Mouse (Mus musculus) lung, postnatal 10 days (tissue): ENCODE measurements around the gene Kcnq5.

ENCODE experiments used
- DNase-seq: peaks from one replicate; pipeline ENCODE4 v3.0.0; 2021

The Kcnq5 gene

DNA sequence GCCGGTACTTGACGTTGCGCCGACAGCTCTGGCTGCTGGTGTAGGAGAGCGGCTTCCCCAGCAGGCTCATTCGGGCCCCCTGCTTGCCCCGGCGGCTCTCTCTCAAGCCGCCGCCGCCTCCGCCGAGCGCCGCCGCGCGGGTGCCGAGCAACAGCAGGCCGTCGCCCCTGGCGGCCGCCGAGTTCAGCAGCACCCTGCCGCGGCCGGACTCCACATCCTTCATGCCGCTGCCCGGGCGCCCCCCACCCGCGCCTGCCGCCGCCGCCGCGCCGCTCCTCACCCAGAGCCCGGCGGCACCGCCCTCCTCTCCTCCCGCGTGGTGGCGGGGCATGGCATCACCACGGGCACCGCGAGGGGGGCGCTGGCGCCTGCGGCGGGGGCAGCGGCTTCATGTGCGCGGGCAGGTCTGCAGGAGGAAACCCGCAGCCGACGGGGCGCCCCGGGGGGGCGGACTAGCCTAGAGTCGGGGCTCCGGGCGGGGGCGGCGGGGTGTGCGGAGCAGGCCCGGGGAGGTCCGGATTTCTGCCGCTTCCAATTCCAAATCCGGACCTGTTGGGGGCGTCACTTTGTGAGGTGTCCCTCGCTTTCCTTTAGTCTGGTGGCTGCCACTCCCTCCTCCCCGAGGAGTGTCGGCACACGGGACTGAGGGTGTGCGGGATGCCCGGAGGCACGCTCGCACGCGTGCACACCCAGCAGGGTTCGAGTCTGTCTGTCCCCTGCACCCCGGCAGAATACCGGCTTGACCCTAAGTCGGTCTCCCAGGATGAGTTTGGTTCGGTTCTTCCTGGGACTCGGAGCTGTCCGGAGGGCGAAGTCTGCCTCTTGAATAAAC is at the start of gene Kcnq5:
Gene Kcnq5, minus strand, starts transcription at position 692 of the 832 bp plus-strand sequence.
- peak; percentile 73 for DNase-seq

DNA sequence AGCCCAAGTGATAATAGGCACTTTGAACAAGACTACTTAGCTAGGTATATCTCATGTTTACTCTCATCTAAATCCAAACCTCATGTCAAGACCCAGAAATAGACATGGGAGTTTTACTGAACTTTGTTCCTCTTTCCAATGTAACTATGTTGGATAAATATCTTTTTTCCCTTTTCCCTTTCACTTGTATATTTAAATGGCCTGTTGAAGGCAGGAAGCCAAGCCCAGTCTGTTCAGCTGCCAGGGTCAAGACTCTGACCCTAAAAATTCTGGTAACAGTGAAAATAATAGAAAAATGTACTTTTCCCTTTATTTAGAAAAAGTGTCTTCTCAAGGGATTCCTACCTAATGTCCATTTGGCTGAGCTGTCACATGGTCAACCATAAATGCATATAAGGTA is 18.0 kb upstream of the Kcnq5 start:
- DNase-seq, result peak; percentile 10

DNA sequence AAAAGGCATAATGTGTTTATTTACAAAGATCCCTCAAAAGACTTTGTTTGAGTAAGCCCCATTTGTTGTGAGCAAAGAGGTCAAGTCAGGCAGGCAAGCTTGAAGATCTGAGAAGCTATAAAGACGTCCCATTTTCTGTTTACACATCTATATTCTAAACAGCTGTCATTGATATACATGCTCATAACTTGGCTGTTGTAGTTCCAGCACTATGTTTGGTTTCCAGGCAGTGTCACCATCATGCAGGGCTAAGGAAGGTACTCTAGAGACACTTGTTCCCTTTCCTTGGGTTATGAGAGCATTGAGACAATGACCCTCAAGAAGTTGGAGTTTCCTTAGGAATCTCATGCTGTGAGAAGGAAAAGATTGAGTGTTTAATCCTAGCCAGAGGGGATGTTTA is 17.6 kb upstream of the Kcnq5 start:
- no peak for DNase-seq

DNA sequence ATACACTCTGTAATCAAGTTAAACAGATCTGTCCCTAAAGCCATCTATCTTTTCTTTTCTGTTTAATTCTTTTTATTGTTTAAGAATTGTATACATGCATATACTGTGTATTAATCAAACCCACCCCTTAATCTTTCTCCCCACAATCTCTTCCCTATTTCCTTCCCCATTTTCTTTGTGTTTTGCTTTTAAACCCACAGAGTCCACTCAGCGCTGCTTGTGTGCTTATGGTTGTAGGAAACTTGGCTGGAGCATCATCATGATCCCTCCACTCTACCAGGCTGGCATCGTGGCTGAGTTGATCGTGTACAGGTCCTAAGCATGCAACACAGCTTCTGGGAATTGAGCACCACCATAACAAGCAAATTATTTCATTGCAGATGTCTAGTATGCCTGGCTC is 12.3 kb upstream of the Kcnq5 start:
- no peak for DNase-seq

DNA sequence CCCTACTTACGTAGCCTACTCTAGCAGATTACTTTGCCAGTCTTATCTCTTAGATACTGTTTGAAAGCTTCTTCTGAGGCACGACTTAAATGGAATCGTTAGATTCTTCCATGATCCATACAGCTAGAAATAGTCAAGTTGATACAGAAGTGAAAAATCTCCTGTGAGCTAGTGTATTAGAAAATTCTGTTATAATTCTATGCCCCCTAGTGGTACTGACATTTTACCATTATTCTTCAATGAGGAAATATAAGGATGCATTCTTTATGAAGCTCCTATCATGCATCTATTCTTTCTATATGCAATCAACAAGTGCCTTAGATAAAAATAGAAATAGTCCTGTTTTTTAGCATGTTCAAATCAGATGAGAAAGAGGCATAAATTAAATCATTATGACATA is 5.4 kb upstream of the Kcnq5 start:
- no peak for DNase-seq

DNA sequence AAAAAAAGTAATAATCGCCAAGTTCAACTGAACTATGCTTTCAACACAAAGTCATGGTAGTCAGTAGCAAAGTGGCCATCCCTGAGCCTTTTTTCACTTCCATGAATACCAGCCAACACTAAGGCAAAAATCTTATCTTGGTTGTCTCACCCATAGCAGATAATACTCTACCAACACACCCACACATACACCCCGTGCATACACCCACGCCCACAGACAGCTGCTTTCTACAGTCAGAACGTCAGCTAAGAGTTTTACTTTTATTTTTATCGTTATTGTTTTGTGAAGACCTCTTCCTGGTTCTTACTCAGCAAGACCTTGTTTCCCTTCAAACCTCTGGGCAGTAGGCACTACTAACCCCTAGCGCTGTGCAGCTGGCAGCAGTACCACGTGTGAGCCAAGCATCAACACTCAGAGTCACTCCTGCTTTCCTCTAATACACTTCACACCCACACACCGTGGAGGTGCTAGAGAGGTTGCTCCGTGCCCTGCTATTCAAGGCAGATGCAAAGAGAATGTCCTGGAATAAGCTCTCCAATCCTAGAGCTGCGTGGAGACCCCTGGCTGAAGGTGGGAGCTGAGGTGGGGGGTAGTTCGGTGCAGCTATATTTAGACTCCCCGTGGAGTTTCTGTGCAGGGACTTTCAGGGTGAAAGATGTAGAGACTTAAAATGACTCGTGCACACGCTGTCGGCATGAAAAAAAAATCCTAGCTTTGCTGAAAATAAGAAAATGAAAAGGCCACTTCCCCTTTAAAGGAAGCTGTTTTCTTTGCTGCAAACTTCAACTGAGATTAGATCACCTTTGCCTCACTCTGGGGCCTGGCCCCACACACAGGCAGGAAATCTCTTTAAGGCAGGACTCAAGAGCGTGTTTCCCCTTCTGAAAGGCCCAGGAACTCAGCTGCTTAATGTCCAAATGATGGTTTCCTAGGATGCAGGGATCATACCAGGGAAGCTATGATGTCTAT is 1.4 kb upstream of the Kcnq5 start:
- DNase-seq, result no peak

DNA sequence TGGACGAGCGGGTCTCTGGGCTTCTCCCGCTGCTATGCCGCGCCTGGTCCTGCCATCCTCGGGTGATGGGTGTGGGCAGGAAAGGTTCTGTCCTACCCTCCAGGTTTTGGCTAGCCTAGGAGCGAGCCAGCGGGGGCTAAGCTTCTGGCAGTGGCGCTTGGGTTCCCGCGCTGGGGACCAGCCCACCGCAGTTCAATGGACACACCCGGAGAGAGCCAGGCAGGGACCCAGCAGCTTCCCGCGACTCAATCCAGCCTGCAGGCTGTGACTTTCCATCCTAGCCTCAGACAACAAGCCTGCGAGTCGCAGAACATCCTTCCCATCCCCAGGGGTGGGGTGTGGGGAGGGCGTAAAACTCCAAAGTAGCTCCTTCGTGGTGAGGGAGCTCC is 335 bp upstream of the Kcnq5 start:
- peak; percentile 18 for DNase-seq

DNA sequence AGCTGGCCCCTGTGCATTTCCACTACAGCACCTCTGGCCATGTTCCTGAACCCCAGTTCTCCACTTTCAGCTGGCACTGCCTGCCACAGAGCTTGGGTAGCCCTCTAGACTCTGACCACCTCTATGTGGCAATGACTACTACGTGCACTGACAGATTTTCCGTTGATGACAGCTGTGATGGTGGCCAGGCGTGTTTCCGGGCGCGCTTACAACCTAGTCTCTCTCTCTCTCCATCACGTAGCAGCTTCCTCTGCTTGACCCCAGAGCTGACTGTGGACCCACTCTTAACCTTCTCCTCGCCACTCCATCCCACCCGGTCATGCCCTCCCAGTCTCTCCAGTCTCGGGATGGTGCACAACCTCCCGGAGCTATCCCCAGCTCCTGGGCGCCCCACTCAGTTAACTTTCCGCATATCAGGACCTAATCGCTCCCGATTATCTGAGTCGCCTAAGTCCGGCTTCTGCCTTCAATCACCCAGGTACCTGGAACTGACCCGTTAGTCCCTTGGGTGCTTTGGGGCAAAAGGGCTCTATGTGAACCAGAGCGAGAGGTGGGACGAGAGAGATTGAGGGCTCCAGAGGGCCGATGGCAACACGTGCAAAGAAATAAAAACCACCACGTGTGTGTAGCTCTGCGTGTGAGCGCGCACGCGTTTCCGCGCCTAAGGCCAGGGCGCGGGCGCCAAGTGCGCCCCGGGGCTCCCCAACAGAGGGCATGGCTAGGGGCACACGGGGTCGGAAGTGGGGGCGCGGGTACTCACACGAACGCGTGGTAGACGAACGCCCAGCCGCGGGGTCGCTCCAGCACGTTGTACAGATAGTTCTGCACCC is 1.1 kb downstream of the Kcnq5 start:
- DNase-seq, result peak; percentile 20

DNA sequence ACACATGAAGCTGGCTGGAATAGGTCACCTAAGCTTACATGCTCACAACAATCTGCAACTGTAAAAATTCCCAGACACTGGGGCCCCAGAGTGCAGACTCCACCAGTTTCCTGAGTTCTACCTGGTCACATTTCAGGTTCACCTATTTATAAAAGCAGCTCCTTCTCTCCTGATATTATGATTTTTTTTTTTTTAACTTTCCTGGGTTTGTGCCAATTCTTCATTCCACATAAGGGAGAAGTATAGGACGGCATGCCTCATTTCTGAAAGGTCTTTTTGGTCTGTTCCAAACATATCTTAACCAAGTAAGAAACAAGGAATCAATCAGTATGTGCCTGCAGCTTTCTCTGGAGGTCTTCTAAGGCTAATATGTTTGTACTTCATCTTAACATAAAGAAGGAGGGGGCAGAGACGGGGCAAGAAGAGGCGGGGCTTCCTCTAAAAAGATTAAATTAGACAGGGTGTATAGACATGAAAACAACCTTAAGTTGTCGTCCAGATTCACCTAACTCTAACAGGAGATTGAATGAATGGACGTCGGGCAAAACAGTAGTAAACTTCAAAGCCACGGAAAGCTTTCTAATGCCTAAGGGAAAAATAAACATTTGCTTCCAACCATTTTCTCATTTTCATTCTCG is 2.0 kb downstream of the Kcnq5 start:
- no peak for DNase-seq

DNA sequence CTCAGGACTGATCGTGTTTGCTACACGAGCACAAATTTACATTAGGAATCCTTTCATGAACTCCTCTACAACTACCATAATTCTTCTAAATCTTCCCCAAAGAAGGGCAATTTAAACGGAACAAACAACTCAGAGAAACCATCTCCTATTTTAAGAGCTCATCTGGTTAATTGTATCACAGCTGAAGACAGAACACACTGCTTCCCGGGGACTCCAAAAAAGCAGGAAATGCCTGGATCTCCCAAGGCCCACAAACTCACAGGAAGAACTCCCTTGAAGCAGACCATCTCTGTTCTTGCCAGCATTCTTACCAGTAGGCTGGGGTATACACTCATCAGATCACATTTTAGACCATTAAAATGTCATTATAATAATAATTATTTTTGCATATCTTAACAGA is 3.7 kb downstream of the Kcnq5 start:
- DNase-seq, result no peak

DNA sequence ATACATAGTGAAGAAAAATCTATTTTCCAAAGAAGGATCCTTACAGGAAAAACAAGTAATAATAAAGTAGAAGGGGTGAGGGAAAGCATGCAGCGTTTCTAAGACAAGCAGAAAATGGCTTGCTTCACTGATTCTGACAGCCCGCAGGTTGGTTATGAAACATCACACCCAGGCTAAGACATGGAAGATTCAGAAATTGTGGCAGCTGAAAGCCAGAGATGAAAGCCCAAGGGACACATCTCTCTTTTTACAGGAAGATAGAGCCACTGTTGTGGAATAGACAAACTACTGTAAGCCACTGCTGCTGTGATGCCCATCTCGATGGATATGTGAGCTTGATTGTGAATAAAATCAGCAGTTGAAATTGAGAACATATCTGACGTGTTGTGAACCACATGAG is 20.9 kb downstream of the Kcnq5 start:
- DNase-seq, result no peak

DNA sequence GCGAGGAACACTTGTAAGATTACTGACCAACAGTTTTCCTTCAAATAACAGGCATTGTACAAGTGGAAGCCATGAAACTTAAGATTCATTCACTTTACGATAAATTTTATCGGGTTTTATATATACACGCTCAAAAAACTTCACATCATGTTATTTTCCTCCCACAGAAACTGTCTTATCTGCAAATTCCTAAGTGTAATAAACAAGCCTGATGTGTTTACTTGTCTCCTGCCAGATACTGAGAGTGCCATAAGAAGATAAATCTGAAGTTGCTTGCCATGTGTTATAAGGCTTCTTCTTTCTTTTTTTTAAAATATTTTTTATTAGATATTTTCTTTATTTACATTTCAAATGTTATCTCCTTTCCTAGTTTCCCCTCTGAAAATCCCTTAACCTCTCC is 34.6 kb downstream of the Kcnq5 start:
- no peak for DNase-seq

DNA sequence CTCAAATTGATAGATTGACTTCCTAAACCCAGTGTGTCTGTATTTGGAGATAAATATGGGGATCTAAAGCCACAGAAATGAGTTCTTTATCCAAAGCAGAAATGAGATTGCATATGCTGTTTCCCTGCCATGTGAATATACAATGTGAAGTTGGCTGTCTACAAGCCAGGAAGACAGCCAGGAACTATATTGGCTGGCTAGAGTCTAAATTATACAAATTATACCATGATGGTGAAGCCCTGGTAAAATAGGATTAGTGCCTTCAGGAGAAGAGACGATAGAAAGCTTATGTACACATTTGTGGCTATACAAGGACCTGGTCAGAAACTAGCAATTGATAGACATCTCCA is 38.5 kb downstream of the Kcnq5 start:
- DNase-seq, result no peak

DNA sequence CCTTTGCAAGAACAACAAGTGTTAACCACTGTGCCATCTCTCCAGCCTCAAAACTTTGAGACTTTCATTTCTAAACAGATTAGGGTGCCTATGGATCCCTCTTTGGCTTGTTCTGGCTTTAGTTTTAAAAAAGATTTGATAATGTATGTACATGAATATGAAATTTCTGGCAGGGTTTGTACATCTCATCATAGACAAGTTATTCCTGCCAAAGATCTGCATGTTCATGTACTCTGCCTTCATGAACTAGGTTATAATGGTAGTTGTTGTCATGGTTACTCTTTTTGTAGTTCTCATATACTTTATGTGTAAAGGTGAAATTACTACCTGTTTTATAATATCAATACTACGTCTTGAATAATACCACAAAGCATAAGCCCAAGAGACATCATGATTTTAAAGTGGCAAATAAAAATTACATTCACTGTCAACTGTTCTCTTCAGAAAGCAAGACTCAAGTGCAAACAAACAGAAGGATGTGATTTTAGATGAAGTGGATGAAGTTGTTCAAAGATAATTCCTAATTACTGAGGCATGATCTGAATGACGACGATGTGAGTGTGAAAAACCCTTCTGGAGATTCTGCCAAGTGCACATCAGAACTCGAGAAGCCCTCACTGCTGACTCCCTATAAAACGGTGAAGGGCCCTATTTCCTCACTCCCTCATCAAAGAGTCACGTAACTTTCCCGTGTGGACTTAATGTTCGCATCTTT is 39.0 kb downstream of the Kcnq5 start:
- DNase-seq, result no peak

DNA sequence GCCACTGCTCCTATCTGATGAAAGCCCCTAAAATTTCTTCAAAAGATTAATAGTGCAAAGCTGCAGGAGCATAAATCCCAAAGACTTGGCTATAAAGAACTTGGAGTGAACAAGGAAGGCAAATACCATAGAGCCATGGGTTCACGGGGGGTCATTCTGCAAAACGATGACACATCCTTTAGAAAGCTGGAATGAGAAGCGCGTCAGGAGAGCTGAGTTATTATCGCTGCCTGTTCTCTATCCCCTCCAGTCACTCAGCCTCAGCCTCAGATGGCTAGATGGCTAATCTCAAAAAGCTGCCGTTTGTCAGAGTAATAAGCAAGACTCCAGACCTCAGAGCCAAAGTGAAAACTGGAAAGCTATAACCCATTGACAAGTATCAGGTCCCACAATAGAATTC is 42.5 kb downstream of the Kcnq5 start:
- no peak for DNase-seq

DNA sequence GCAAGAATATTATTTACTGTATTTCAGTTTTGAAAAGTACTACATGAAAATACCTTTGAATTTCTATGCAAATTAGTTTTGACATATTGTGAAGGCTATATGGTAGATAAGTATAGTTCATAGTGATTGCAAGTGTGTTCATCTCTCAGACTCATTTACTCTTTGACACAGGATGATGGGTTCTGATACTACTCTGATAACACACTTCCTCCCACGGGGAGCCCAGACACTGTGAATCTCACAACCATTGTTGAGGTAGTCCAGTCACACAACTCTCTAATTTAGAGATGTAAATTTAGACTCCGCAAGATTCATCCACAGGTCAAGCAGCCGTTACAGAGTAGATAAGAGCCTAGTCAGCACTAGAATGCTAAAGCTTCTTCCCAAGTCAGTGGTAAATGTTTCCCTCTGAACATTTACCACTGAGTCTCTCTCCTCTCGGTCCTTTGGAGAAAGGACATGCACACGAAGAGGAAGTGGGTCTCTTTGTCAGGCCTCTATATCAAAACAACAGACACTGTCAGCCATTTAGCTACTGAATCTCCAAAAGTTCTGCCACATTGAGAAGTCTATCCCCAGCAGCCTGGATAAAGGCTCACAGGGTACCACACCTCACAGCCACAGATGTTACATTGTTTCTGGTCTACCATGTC is 65.5 kb downstream of the Kcnq5 start:
- DNase-seq, result no peak

DNA sequence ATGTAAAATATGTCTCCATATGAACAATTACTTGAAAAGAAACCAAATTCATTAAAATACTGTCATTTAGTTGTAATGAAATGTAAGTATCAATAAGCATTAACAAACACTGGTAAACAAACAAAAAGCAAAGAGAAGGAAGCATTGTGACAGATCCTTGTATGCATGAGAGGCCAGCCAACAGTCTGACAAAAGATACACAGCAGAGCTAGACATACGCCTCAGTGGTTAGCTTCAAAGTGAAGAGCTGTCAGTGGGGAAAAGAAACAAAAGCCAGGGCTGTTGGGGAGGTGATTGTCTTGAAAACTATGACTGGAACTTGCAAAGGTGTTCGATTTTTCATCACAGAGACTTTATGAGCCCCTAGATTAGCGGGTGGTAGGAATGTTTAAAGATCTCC is 78.0 kb downstream of the Kcnq5 start:
- no peak for DNase-seq

DNA sequence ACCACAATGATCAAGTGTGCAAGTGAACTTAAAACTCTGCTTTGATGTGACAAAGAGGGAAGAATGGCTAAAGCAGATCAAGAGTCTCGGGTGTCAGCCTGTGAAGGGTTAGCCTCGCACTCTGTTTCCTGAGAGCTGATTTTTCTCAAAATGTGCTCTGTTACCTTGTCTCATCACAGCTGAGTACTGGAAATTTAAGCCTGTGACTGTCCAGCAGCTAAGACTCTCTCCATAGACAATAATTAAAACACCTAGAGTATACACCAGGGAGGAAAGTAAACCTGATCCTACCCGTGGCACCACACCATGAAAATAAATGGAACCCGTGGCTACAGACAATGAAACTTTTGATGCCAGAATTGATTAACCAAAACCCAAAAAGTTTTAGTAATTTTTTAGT is 90.9 kb downstream of the Kcnq5 start:
- no peak for DNase-seq

DNA sequence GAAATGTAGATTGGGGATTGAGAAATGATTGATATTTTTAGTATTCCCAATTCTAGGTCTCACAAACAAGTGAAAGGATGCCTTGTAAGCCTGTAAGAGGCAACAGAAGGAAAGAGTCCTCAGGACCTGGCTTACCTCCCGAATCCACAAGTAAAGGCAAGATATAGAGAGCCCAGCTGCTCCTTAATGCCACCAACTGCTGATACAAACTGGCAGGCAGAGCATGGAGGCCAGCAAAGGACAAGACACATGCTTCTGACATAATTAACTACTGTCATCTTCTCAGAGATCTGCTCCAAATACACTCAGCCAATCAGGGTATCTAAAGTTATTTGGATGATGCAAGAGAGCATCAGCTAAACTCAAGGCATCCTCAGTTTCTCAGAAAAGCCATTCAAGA is 93.3 kb downstream of the Kcnq5 start:
- DNase-seq, result no peak

DNA sequence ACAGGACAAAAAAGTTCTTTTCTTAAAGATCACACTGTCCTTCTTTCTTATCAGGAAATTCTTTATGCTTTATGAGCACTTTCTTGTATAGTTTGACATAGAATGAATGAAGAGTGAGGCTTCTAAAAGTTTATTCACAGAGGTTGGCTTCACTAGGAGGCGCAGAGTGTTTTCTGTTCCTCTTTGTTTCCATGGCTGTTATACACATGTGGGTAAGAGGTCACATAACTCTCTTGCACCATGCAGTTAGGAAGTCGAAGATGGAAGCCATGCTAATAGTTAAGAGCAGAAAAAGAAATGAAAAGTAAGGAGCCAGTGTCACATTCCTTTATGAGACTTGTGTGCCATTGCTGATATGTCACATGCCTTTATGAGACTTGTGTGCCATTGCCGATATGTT is 105.3 kb downstream of the Kcnq5 start:
- DNase-seq, result no peak

DNA sequence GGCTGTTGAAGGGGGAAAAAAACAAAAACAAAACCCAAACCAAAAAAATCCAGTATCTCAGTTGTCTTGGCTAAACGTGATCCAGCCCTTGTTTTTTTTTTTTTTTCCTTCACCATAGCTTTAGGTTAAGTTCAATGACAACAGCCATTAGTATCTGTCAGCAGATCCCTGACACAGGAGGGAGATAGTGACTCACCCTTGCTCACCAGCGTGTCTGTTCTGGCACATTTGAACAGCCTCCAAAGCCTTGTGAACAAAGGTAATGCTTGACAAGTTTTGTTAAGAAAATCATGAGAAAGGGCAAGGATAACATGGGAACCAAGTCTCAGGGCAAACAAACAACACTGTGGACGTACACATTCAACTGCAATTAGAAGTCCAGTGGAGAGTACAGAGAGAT is 123.2 kb downstream of the Kcnq5 start:
- DNase-seq, result no peak

DNA sequence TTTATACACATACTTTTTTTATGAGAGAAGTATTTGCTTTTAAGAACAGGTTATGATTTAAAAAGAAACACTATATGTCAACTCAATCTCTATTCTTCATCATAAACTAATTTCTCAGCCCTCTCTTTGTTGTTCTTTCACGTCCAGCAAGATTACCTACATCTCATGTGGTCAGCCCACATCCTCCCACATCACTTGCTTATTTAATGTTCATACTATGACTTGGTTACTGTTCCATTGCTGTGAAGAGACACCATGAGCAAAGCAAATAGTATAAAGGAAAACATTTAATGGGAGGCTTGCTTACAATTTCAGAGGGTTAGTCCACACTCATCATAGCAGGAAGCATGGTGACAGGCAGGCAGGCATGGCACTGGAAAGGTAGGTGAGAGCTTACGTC is 124.4 kb downstream of the Kcnq5 start:
- DNase-seq, result no peak
